Mouse (Mus musculus) heart, embryonic 14.5 days (tissue): ENCODE data around the gene Fryl. TPM values are rescaled to one million over a fixed set of nuclear protein-coding genes. Genes with fewer than 3 reads are reported as not detected.

Experiments used
- ATAC-seq: fragments of 200-750 bp; cut with Nextera tagmentation; 2 replicates; pipeline ENCODE4 v1.8.0; 2017; ENCODE audit warnings: low read depth, moderate TSS enrichment; ENCODE audit not compliant: insufficient number of reproducible peaks, insufficient read depth, low FRiP score
- H3K27ac ChIP-seq, 2 experiments: fragments of 200-500 bp in 1 of 2; fragments of 300-500 bp in 1 of 2; sonication (generic) in 1 of 2; replicated peaks in 1 of 2; 2 replicates each; pipeline ENCODE4 v1.5.1; 2012 to 2014; ENCODE audit warnings: low read depth in 2 of 2, low read length in 2 of 2, control low read depth in 1 of 2, mild to moderate bottlenecking in 1 of 2, mixed read lengths in 1 of 2; ENCODE audit not compliant: control insufficient read depth in 1 of 2, insufficient read depth in 1 of 2
- H3K27me3 ChIP-seq: fragments of 300-500 bp; sonication (generic); 2 replicates; pipeline ENCODE4 v1.6.1; 2014; ENCODE audit warnings: mild to moderate bottlenecking, low read length, control low read depth; ENCODE audit not compliant: control insufficient read depth, insufficient read depth
- H3K36me3 ChIP-seq: fragments of 300-500 bp; sonication (generic); 2 replicates; pipeline ENCODE4 v1.6.1; 2014; ENCODE audit warnings: mild to moderate bottlenecking, control low read depth, low read length, mixed read lengths; ENCODE audit not compliant: control insufficient read depth, insufficient read depth
- H3K4me1 ChIP-seq, 2 experiments: fragments of 200-500 bp in 1 of 2; fragments of 300-500 bp in 1 of 2; sonication (generic) in 1 of 2; 2 replicates each; pipeline ENCODE4 v1.6.1; 2012 to 2014; ENCODE audit warnings: low read length in 2 of 2, control low read depth in 1 of 2, mixed read lengths in 1 of 2; ENCODE audit not compliant: control insufficient read depth in 2 of 2, insufficient read depth in 2 of 2
- H3K4me2 ChIP-seq: fragments of 300-500 bp; sonication (generic); 2 replicates; pipeline ENCODE4 v1.6.1; 2014; ENCODE audit warnings: mild to moderate bottlenecking, low read length
- H3K4me3 ChIP-seq, 2 experiments: fragments of 200-500 bp in 1 of 2; fragments of 300-500 bp in 1 of 2; sonication (generic) in 1 of 2; 2 replicates each; pipeline ENCODE4 v1.5.1; 2012 to 2014; ENCODE audit warnings: low read length in 2 of 2, mild to moderate bottlenecking in 2 of 2, control low read depth in 1 of 2, low read depth in 1 of 2, moderate library complexity in 1 of 2; ENCODE audit not compliant: control insufficient read depth in 1 of 2, insufficient read depth in 1 of 2
- H3K9ac ChIP-seq: fragments of 300-500 bp; sonication (generic); 2 replicates; pipeline ENCODE4 v1.6.1; 2014; ENCODE audit warnings: mild to moderate bottlenecking, low read length
- H3K9me3 ChIP-seq: fragments of 300-500 bp; sonication (generic); 2 replicates; pipeline ENCODE4 v1.6.1; 2016; ENCODE audit warnings: low read length, control low read depth; ENCODE audit not compliant: control insufficient read depth
- WGBS: fragments of 180-500 bp; shearing (Covaris S2); extraction: QIAGEN DNeasy Blood & Tissue Kit; methylation state at CpG from one replicate; pipeline ENCODE4 v1.1.7; 2014; 5-methylcytosine and 5-hydroxymethylcytosine counted together
- polyA plus RNA-seq: library from polyadenylated mRNA; unstranded; fragments of >200 nt; fragmentation: Nextera tagmentation; extraction: Ambion mirVana; gene quantifications from 2 replicates; pipeline ENCODE4 v1.2.1, GENCODE M21; 2014

Gene Fryl
- polyA plus RNA-seq, 1 experiment from 2014 or later: 35.0 TPM

DNA sequence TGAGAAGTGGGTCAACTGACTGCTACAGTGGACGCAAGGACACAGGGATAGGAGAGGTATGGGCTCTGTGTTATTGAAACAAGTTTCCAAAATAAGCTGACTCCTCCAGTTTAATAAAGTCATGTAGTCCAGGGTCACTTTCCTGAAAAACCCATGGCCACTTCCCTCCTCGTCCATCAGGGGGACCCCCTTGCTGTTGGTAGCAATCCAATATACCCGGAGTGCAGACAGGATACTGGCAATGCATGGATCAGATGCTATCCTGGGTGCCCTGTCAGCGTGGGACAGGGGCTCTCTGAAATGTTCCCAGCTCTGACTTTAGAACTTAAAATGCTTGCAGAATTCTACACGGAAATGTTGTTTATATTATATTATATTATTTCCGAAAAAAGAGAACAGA, 34.0 kb downstream of the Fryl start:
- ATAC-seq: peak; percentile 56; the same call in 1 of the 2 replicates
- 37% methylated on average over 6 of the region's 6 CpGs for WGBS
- Histone ChIP-seq H3K27me3 (no peaks in the 10 kb centered on the region), H3K4me3 (no peak overlapping the region), H3K36me3 (peaks cover 21% of the 10 kb centered on the region), H3K27ac (no peak overlapping the region), H3K4me2 (no peak overlapping the region), H3K9ac (no peak overlapping the region), H3K9me3 (no peaks in the 10 kb centered on the region), H3K4me1 (peaks cover 3 to 10% of the 10 kb centered on the region in 2 experiments)

DNA sequence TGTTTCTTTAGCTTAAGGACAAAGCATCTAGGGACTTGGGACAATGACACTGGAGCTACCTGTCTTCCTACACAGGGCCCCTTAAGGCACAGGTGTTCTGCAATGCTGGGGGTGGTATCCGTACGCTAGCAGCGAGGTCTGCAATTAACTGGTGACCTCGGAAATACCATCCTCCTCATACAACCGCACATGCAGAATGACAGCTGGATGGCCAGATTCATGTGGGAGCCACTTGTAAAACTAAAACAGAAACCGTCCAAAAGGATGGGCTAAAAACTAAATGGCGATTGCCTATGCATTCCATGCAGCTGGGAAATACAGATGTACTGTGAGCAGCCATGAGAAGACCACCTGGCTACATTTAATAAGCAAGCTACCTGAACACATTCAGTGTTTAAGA, 34.6 kb downstream of the Fryl start:
- no peak overlapping the region for H3K4me3 ChIP-seq
- H3K27ac ChIP-seq: no peak overlapping the region
- H3K4me1 ChIP-seq: peaks cover 0 to 5% of the 10 kb centered on the region in 2 experiments; a peak in 3 of 4 replicates
- no peak overlapping the region for H3K9ac ChIP-seq
- no peak overlapping the region for H3K4me2 ChIP-seq
- no peaks in the 10 kb centered on the region for H3K9me3 ChIP-seq
- H3K36me3 ChIP-seq: peaks cover 22% of the 10 kb centered on the region
- WGBS: 89% methylated on average over 7 of the region's 7 CpGs
- no peak for ATAC-seq
- no peaks in the 10 kb centered on the region for H3K27me3 ChIP-seq

DNA sequence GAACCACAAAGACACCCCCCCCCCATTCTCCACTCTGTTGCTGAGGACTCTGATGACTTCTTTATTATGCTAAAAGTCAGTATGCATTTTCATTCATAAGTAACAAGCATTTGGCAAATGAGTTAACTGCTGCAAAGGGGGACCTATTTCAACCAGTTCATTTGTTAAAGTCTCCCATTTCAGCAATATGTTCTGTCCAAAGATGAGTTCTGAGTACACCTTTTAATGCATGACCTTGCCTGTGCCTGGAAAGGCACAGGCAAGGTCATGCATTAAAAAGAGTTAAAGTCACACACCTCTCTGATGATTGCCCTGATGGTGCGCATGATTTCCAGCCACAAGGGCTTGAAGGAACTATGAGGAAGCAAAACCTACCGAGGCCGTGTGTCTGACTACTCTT, 36.7 kb downstream of the Fryl start:
- no peak overlapping the region for H3K4me3 ChIP-seq
- 71% methylated on average over 3 of the region's 3 CpGs for WGBS
- H3K27me3 ChIP-seq: no peaks in the 10 kb centered on the region
- ATAC-seq: no peak
- no peak overlapping the region for H3K4me2 ChIP-seq
- no peaks in the 10 kb centered on the region for H3K9me3 ChIP-seq
- H3K27ac ChIP-seq: no peak overlapping the region
- H3K36me3 ChIP-seq: peaks cover 24% of the 10 kb centered on the region
- H3K9ac ChIP-seq: no peak overlapping the region
- H3K4me1 ChIP-seq: peaks cover 8 to 19% of the 10 kb centered on the region in 2 experiments

DNA sequence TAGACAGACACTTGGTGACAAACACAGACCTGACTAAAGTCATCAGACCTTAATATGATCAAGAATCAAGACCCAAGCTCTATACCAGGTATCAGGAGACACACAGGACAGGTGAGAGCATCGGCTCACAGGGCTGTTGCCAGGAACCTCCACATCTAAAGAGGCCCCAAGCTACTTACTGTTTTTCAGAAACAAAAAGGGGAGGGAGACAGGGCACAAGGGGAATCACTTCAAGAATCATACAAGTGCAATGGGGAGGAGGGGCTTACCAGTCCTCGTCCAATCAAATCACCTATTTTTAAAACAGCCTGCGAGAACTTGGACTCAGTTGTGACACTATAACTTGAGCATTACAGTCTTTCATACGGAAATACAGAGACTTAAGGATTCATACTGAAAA, 38.4 kb downstream of the Fryl start:
- Histone ChIP-seq H3K9ac (no peak overlapping the region), H3K4me2 (no peak overlapping the region), H3K4me3 (no peak overlapping the region), H3K27me3 (no peaks in the 10 kb centered on the region), H3K27ac (no peak overlapping the region), H3K4me1 (peaks cover 8 to 16% of the 10 kb centered on the region in 2 experiments), H3K36me3 (peaks cover 31% of the 10 kb centered on the region), H3K9me3 (no peaks in the 10 kb centered on the region)
- WGBS: 84% methylated on average over 4 of the region's 4 CpGs
- ATAC-seq: no peak

DNA sequence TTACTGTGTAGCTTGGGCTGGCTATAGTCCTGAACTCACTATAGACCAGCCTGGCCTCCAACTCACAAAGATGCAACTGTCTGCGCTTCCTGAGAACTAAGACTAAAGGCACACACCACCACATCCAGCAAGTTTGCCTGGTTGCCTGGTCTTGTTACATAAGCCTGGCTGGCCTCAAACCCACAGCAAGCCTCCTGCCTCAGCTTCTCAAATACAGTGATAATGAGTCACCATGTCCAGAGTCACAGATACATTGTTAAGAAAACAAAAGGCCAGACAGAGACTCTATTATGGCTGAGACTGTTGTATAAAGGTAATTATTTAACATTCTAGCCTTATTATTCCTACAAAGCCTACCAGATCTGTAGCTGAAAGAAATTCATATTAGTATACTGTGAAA, 39.3 kb downstream of the Fryl start:
- Histone ChIP-seq H3K9me3 (no peaks in the 10 kb centered on the region), H3K9ac (no peak overlapping the region), H3K36me3 (peaks cover 41% of the 10 kb centered on the region), H3K4me1 (peaks cover 8 to 14% of the 10 kb centered on the region in 2 experiments), H3K27ac (0 out of 4 replicates have a peak overlapping the region, but pooled peaks of 1 of the 2 experiments have one; percentile 1), H3K27me3 (no peaks in the 10 kb centered on the region), H3K4me3 (no peak overlapping the region), H3K4me2 (no peak overlapping the region)
- WGBS: 90% methylated on average over 1 of the region's 1 CpGs
- no peak for ATAC-seq

DNA sequence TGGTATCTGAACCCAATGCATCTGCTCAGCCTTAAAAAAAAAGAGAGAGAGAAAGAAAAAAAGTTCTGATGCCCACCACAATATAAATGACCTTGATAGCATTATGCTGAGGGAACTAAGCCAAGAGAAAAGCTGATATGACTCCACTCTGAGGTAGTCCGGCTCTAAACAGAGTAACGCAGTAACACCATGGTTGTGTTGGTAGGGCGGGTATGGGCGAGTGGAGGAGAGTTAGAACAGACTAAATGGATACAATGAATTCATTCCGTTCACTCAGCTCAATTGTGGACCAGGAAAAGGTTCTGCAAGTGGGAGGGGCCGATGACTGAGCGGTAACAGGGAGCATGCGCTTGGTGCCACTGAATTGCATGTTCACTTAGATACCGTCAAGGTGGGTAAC, 40.4 kb downstream of the Fryl start:
- H3K9ac ChIP-seq: no peak overlapping the region
- 66% methylated on average over 9 of the region's 9 CpGs for WGBS
- H3K4me3 ChIP-seq: no peak overlapping the region
- H3K27me3 ChIP-seq: no peaks in the 10 kb centered on the region
- peaks cover 8 to 14% of the 10 kb centered on the region in 2 experiments for H3K4me1 ChIP-seq
- peak overlapping the region; percentile 53 to 68 for H3K27ac ChIP-seq
- no peak for ATAC-seq
- H3K9me3 ChIP-seq: no peaks in the 10 kb centered on the region
- peak overlapping the region; percentile 10; the same call in 1 of the 2 replicates for H3K4me2 ChIP-seq
- H3K36me3 ChIP-seq: peaks cover 44% of the 10 kb centered on the region

DNA sequence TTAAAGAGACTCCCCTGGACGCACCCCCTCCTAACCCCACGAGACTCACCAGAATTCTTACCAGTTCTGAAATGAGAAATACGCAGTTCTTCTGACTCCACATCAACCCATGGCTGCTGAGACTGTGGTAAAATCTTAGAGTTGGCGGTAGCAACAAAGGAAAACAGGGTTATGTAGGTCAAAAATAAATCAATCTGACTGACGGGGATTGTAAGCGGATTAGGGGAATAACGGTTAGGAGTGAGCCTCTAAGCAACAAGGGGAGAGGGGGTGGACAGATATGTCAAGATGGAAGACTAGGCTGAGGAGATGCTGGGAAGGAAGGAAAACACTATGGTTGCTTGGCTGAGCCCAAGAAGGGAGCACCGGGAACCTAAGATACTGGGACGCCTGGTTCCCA, 44.0 kb downstream of the Fryl start:
- H3K9ac ChIP-seq: no peak overlapping the region
- no peaks in the 10 kb centered on the region for H3K9me3 ChIP-seq
- no peak overlapping the region for H3K4me3 ChIP-seq
- ATAC-seq: no peak
- H3K4me2 ChIP-seq: no peak overlapping the region
- peaks cover 34% of the 10 kb centered on the region for H3K36me3 ChIP-seq
- no peaks in the 10 kb centered on the region for H3K27me3 ChIP-seq
- no peak overlapping the region for H3K27ac ChIP-seq
- WGBS: 89% methylated on average over 9 of the region's 9 CpGs
- H3K4me1 ChIP-seq: peaks cover 14 to 22% of the 10 kb centered on the region in 2 experiments

DNA sequence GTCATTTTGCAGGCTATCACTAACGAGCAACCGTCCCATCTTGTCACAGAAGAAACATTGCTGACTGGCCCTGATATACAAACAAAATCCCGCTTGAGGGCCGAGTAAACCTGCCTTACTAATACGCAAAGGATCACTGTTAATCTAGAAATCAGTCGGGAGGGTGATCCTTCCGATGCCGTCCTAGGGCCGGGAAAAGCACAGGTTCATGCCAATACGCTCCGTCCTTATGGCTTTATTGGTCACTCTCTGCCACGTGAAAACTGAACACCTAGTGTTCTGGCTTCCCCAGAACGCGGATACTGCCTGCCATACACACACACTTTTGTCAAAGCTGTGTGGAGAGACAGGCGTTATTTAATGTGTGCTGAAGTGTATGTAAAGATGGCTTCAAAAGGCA, 44.5 kb downstream of the Fryl start:
- Histone ChIP-seq H3K4me1 (peaks cover 14 to 25% of the 10 kb centered on the region in 2 experiments), H3K27me3 (no peaks in the 10 kb centered on the region), H3K9ac (no peak overlapping the region), H3K9me3 (no peaks in the 10 kb centered on the region), H3K4me3 (no peak overlapping the region), H3K36me3 (peaks cover 34% of the 10 kb centered on the region), H3K27ac (no peak overlapping the region), H3K4me2 (no peak overlapping the region)
- WGBS: 93% methylated on average over 15 of the region's 15 CpGs
- no peak for ATAC-seq
